Mouse (Mus musculus) MEL (cell line): ENCODE measurements around the gene Tgm7. TPM values are rescaled to one million over a fixed set of nuclear protein-coding genes. Genes with fewer than 3 reads are reported as not detected.

Source experiments
- DNase-seq: peaks from one replicate; pipeline ENCODE4 v3.0.0; 2011; ENCODE audit warnings: low read depth, low spot score
- H3K27ac ChIP-seq: 2 replicates; pipeline ENCODE4 v1.5.1; 2012; ENCODE audit warnings: low read depth, mild to moderate bottlenecking, control low read depth, low read length, moderate library complexity; ENCODE audit not compliant: control insufficient read depth
- H3K27me3 ChIP-seq, 2 experiments: fragments of 150-350 bp in 1 of 2; sonication (generic) in 1 of 2; 2 replicates each; pipeline ENCODE4 v1.6.1; 2012; ENCODE audit warnings: low read length in 2 of 2, mild to moderate bottlenecking in 2 of 2, improper control_type of control experiment in 1 of 2, moderate library complexity in 1 of 2; ENCODE audit not compliant: insufficient read depth in 2 of 2, control insufficient read depth in 1 of 2
- H3K36me3 ChIP-seq, 2 experiments: 2 replicates each; pipeline ENCODE4 v1.6.1; 2012 to 2014; ENCODE audit warnings: low read length in 2 of 2, improper control_type of control experiment in 1 of 2, inconsistent platforms in 1 of 2, mild to moderate bottlenecking in 1 of 2; ENCODE audit not compliant: insufficient read depth in 2 of 2, control insufficient read depth in 1 of 2
- H3K4me1 ChIP-seq, 2 experiments: fragments of 150-350 bp in 1 of 2; sonication (generic) in 1 of 2; 2 replicates each; pipeline ENCODE4 v1.6.1; 2012; ENCODE audit warnings: low read length in 2 of 2, improper control_type of control experiment in 1 of 2, mild to moderate bottlenecking in 1 of 2; ENCODE audit not compliant: insufficient read depth in 2 of 2, control insufficient read depth in 1 of 2
- H3K4me3 ChIP-seq, 2 experiments: fragments of 150-350 bp in 1 of 2; sonication (generic) in 1 of 2; 2 replicates each; pipeline ENCODE4 v1.5.1; 2012; ENCODE audit warnings: low read depth in 2 of 2, low read length in 2 of 2, mild to moderate bottlenecking in 2 of 2, moderate library complexity in 2 of 2, control low read depth in 1 of 2, improper control_type of control experiment in 1 of 2; ENCODE audit not compliant: control insufficient read depth in 1 of 2, insufficient read depth in 1 of 2
- H3K79me2 ChIP-seq: 2 replicates; pipeline ENCODE4 v1.6.1; 2012; ENCODE audit warnings: mild to moderate bottlenecking, low read length, moderate library complexity; ENCODE audit not compliant: control insufficient read depth, poor library complexity, insufficient read depth
- H3K9ac ChIP-seq: 2 replicates; pipeline ENCODE4 v1.6.1; 2012; ENCODE audit warnings: low read depth, mild to moderate bottlenecking, control low read depth, low read length, moderate library complexity; ENCODE audit not compliant: control insufficient read depth, poor library complexity, severe bottlenecking
- H3K9me3 ChIP-seq: fragments of 150-350 bp; sonication (generic); replicated peaks from 2 replicates; pipeline ENCODE4 v1.6.1; 2012; ENCODE audit warnings: mild to moderate bottlenecking, low read length, improper control_type of control experiment, moderate library complexity; ENCODE audit not compliant: insufficient read depth
- CHD1 ChIP-seq: IDR thresholded peaks from 2 replicates; pipeline ENCODE4 v1.6.1; 2012; ENCODE audit warnings: low read depth, mild to moderate bottlenecking, inconsistent platforms, low read length, improper control_type of control experiment
- CHD2 ChIP-seq: IDR thresholded peaks from 2 replicates; pipeline ENCODE4 v1.6.1; 2011; ENCODE audit warnings: low read length, improper control_type of control experiment
- CTCF ChIP-seq, 3 experiments: IDR thresholded peaks in 2 of 3; conservative IDR thresholded peaks in 1 of 3; 2 replicates each; pipeline ENCODE4 v1.5.1; 2011 to 2012; ENCODE audit warnings: low read length in 3 of 3, low read depth in 2 of 3, mild to moderate bottlenecking in 2 of 3, improper control_type of control experiment in 1 of 3, inconsistent platforms in 1 of 3, mixed read lengths in 1 of 3, moderate library complexity in 1 of 3; ENCODE audit not compliant: control insufficient read depth in 1 of 3, insufficient read depth in 1 of 3, poor library complexity in 1 of 3, severe bottlenecking in 1 of 3
- E2F4 ChIP-seq: IDR thresholded peaks from 2 replicates; pipeline ENCODE4 v1.6.1; 2011; ENCODE audit warnings: low read depth, low read length, improper control_type of control experiment, borderline replicate concordance
- ELF1 ChIP-seq: IDR thresholded peaks from 2 replicates; pipeline ENCODE4 v1.6.1; 2014; ENCODE audit warnings: low read depth, mild to moderate bottlenecking, inconsistent platforms, low read length, improper control_type of control experiment, moderate library complexity
- EP300 ChIP-seq, 2 experiments: IDR thresholded peaks; 2 replicates each; pipeline ENCODE4 v1.6.1; 2011; ENCODE audit warnings: improper control_type of control experiment in 2 of 2, low read length in 2 of 2, low read depth in 1 of 2, mild to moderate bottlenecking in 1 of 2
- ETS1 ChIP-seq: IDR thresholded peaks from 2 replicates; pipeline ENCODE4 v1.6.1; 2012; ENCODE audit warnings: low read depth, mild to moderate bottlenecking, inconsistent platforms, low read length, improper control_type of control experiment, moderate library complexity
- GABPA ChIP-seq: IDR thresholded peaks from 2 replicates; pipeline ENCODE4 v1.6.1; 2012; ENCODE audit warnings: low read depth, mild to moderate bottlenecking, inconsistent platforms, low read length, improper control_type of control experiment, moderate library complexity
- GATA1 ChIP-seq: IDR thresholded peaks from 2 replicates; pipeline ENCODE4 v1.6.1; 2011; ENCODE audit warnings: low read depth, low read length, improper control_type of control experiment
- KAT2A ChIP-seq: conservative IDR thresholded peaks from 2 replicates; pipeline ENCODE4 v1.6.1; 2012; ENCODE audit warnings: low read depth, low read length, improper control_type of control experiment, inconsistent platforms
- MAX ChIP-seq: IDR thresholded peaks from 2 replicates; pipeline ENCODE4 v1.6.1; 2011; ENCODE audit warnings: low read length, improper control_type of control experiment
- RAD21 ChIP-seq: IDR thresholded peaks from 2 replicates; pipeline ENCODE4 v1.6.1; 2011; ENCODE audit warnings: mild to moderate bottlenecking, low read depth, low read length, improper control_type of control experiment
- RCOR1 ChIP-seq: IDR thresholded peaks from 2 replicates; pipeline ENCODE4 v1.6.1; 2012; ENCODE audit warnings: low read depth, mild to moderate bottlenecking, inconsistent platforms, low read length, improper control_type of control experiment
- SIN3A ChIP-seq: IDR thresholded peaks from 2 replicates; pipeline ENCODE4 v1.6.1; 2012; ENCODE audit warnings: low read length, improper control_type of control experiment, inconsistent platforms
- SMC3 ChIP-seq: IDR thresholded peaks from 2 replicates; pipeline ENCODE4 v1.6.1; 2011; ENCODE audit warnings: low read depth, low read length, improper control_type of control experiment
- TAL1 ChIP-seq: IDR thresholded peaks from 2 replicates; pipeline ENCODE4 v1.6.1; 2012; ENCODE audit warnings: mild to moderate bottlenecking, inconsistent platforms, low read length, moderate library complexity, mixed read lengths
- TCF12 ChIP-seq: IDR thresholded peaks from 2 replicates; pipeline ENCODE4 v1.6.1; 2014; ENCODE audit warnings: low read depth, mild to moderate bottlenecking, inconsistent platforms, low read length, improper control_type of control experiment, moderate library complexity
- UBTF ChIP-seq: IDR thresholded peaks from 2 replicates; pipeline ENCODE4 v1.6.1; 2012; ENCODE audit warnings: low read depth, mild to moderate bottlenecking, inconsistent platforms, low read length, improper control_type of control experiment, moderate library complexity, borderline replicate concordance; ENCODE audit not compliant: insufficient read depth
- ZC3H11A ChIP-seq: IDR thresholded peaks from 2 replicates; pipeline ENCODE4 v1.6.1; 2012; ENCODE audit warnings: low read depth, mild to moderate bottlenecking, inconsistent platforms, low read length, improper control_type of control experiment
- ZMIZ1 ChIP-seq: IDR thresholded peaks from 2 replicates; pipeline ENCODE4 v1.6.1; 2012; ENCODE audit warnings: low read depth, mild to moderate bottlenecking, inconsistent platforms, low read length, improper control_type of control experiment, moderate library complexity
- ZNF384 ChIP-seq: IDR thresholded peaks from 2 replicates; pipeline ENCODE4 v1.6.1; 2012; ENCODE audit warnings: low read depth, mild to moderate bottlenecking, inconsistent platforms, low read length, improper control_type of control experiment
- polyA plus RNA-seq, 2 experiments: library from polyadenylated mRNA; stranded (reverse) in 1 of 2; unstranded in 1 of 2; fragments of >175 nt in 1 of 2; fragments of >200 nt in 1 of 2; gene quantifications; 2 replicates each; pipeline versions ENCODE4 v1.2.1 to v1.2.4; 2012; ENCODE audit warnings: low replicate concordance in 2 of 2, low read depth in 1 of 2; ENCODE audit not compliant: insufficient read length in 2 of 2, insufficient read depth in 1 of 2, missing spikeins in 1 of 2
- total RNA-seq: library from RNA; depleted of rRNA; stranded (reverse); fragments of 300-350 nt; gene quantifications from 2 replicates; pipeline ENCODE4 v1.2.3, GENCODE M21; 2012

Tgm7 gene
- total and polyA plus RNA-seq, 3 experiments = not detected

- Histone ChIP-seq H3K9ac (no peak overlapping the region), H3K9me3 (no peaks in the 10 kb centered on the region)
- TF ChIP-seq ETS1 = peak; percentile 62
- TF ChIP-seq SMC3 = no peak
- TF ChIP-seq ELF1 = peak; percentile 14; the same call in 1 of the 2 replicates
- TF ChIP-seq TCF12 = peak; percentile 83; the same call in 1 of the 2 replicates
- no peak for TF ChIP-seq RAD21
- TF ChIP-seq CHD2 = no peak
- TF ChIP-seq ZNF384 = no peak
- peak; percentile 52; the same call in 1 of the 2 replicates for TF ChIP-seq SIN3A
- TF ChIP-seq EP300 (IDR thresholded peaks at IDR 0.05; ENCODE audit: low read depth in 1 of 2, low read length in 2 of 2) = peak; percentile 88 to 89
- TF ChIP-seq GATA1 = peak; percentile 89
- TF ChIP-seq E2F4 = no peak
- no peak for TF ChIP-seq CTCF (IDR thresholded peaks at IDR 0.05 in 2 of 3, conservative IDR thresholded peaks at IDR 0.05 in 1 of 3; ENCODE audit: control insufficient read depth in 1 of 3, insufficient read depth in 1 of 3, low read depth in 2 of 3, low read length in 3 of 3, poor library complexity in 1 of 3, severe bottlenecking in 1 of 3)
- no peak for TF ChIP-seq TAL1
- no peak for TF ChIP-seq MAX
- peak; percentile 47 for TF ChIP-seq RCOR1
- TF ChIP-seq, all 39 proteins: peak for 7
- no peak overlapping the region for H3K4me3 ChIP-seq
- DNase-seq = peak; percentile 66
- peaks cover 0 to 18% of the 10 kb centered on the region in 2 experiments; a peak in 2 of 4 replicates for H3K36me3 ChIP-seq
- H3K79me2 ChIP-seq = no peaks in the 10 kb centered on the region
- H3K4me1 ChIP-seq = peaks cover 20 to 33% of the 10 kb centered on the region in 2 experiments
- peak overlapping the region; percentile 0; the same call in 1 of the 2 replicates for H3K27ac ChIP-seq
- no peaks in the 10 kb centered on the region; a peak in 2 of 4 replicates for H3K27me3 ChIP-seq
Measured at GRCm38 (mm10) chr2:121054060-121054459, 55.5 kb downstream of the Tgm7 start.

GRCm38 (mm10) chr2:121052176-121052575 lies 57.4 kb downstream of the Tgm7 start:
- H3K36me3 ChIP-seq = peaks cover 0 to 16% of the 10 kb centered on the region in 2 experiments; a peak in 2 of 4 replicates
- no peaks in the 10 kb centered on the region for H3K79me2 ChIP-seq
- H3K4me1 ChIP-seq = peaks cover 20 to 28% of the 10 kb centered on the region in 2 experiments
- no peaks in the 10 kb centered on the region for H3K27me3 ChIP-seq
- H3K27ac ChIP-seq = no peak overlapping the region
- H3K9ac ChIP-seq = no peak overlapping the region
- H3K4me3 ChIP-seq = no peak overlapping the region
- no peaks in the 10 kb centered on the region for H3K9me3 ChIP-seq
- no peak for TF ChIP-seq CHD1
- TF ChIP-seq ZMIZ1 = no peak
- TF ChIP-seq GABPA = no peak
- TF ChIP-seq MAX = no peak
- TF ChIP-seq ZC3H11A = no peak
- no peak for TF ChIP-seq KAT2A
- no peak for TF ChIP-seq E2F4
- TF ChIP-seq UBTF = no peak
- TF ChIP-seq CHD2 = no peak
- no peak for TF ChIP-seq SMC3
- no peak for TF ChIP-seq TCF12
- TF ChIP-seq, all 39 proteins: peak for 0
- DNase-seq = no peak
